Mouse (Mus musculus) intestine, embryonic 14.5 days (tissue): ENCODE data around the gene Ubqln5. TPM values are rescaled to one million over a fixed set of nuclear protein-coding genes. Genes with fewer than 3 reads are reported as not detected.

Source experiments
- ATAC-seq: fragments of 200-750 bp; cut with Nextera tagmentation; replicated peaks from 2 replicates; pipeline ENCODE4 v1.8.0; 2017; ENCODE audit warnings: low read depth, moderate number of reproducible peaks, moderate TSS enrichment, moderate library complexity; ENCODE audit not compliant: low FRiP score, low TSS enrichment
- DNase-seq: peaks from one replicate; pipeline ENCODE4 v3.0.0-alpha.2; 2018; ENCODE audit warnings: low spot score
- H3K27ac ChIP-seq: fragments of 300-500 bp; sonication (generic); 2 replicates; pipeline ENCODE4 v1.5.1; 2014; ENCODE audit warnings: low read depth, mild to moderate bottlenecking, control low read depth
- H3K27me3 ChIP-seq: fragments of 300-500 bp; sonication (generic); replicated peaks from 2 replicates; pipeline ENCODE4 v1.6.1; 2014; ENCODE audit warnings: low read length, control low read depth; ENCODE audit not compliant: control insufficient read depth, insufficient read depth
- H3K36me3 ChIP-seq: fragments of 300-500 bp; sonication (generic); 2 replicates; pipeline ENCODE4 v1.6.1; 2014; ENCODE audit warnings: low read length, control low read depth; ENCODE audit not compliant: control insufficient read depth, insufficient read depth
- H3K4me1 ChIP-seq: fragments of 300-500 bp; sonication (generic); replicated peaks from 2 replicates; pipeline ENCODE4 v1.6.1; 2014; ENCODE audit warnings: low read length, control low read depth, mixed read lengths; ENCODE audit not compliant: control insufficient read depth, insufficient read depth
- H3K4me2 ChIP-seq: fragments of 300-500 bp; sonication (generic); 2 replicates; pipeline ENCODE4 v1.6.1; 2014; ENCODE audit warnings: low read length
- H3K4me3 ChIP-seq: fragments of 300-500 bp; sonication (generic); 2 replicates; pipeline ENCODE4 v1.5.1; 2014; ENCODE audit warnings: low read depth, low read length, control low read depth, mixed read lengths
- H3K9ac ChIP-seq: fragments of 300-500 bp; sonication (generic); 2 replicates; pipeline ENCODE4 v1.6.1; 2014; ENCODE audit warnings: mild to moderate bottlenecking, low read length
- H3K9me3 ChIP-seq: fragments of 300-500 bp; sonication (generic); 2 replicates; pipeline ENCODE4 v1.6.1; 2016; ENCODE audit warnings: low read length, control low read depth; ENCODE audit not compliant: control insufficient read depth
- WGBS: fragments of 180-500 bp; shearing (Covaris S2); extraction: QIAGEN DNeasy Blood & Tissue Kit; methylation state at CpG from one replicate; pipeline ENCODE4 v1.1.7; 2014; 5-methylcytosine and 5-hydroxymethylcytosine counted together
- polyA plus RNA-seq: library from polyadenylated mRNA; unstranded; fragments of >200 nt; fragmentation: Nextera tagmentation; extraction: Ambion mirVana; gene quantifications from 2 replicates; pipeline ENCODE4 v1.2.1, GENCODE M21; 2014

Ubqln5 gene
- polyA plus RNA-seq = not detected in 2 replicates

- Histone ChIP-seq H3K4me1 (no peaks in the 10 kb centered on the region), H3K9me3 (no peaks in the 10 kb centered on the region), H3K27me3 (no peaks in the 10 kb centered on the region), H3K4me2 (no peak within 1 kb of the TSS), H3K9ac (no peak within 1 kb of the TSS), H3K36me3 (no peaks in the 10 kb centered on the region), H3K27ac (no peak within 1 kb of the TSS), H3K4me3 (no peak within 1 kb of the TSS)
- DNase-seq = no peak
- 91% methylated on average over 5 of the region's 5 CpGs for WGBS
- ATAC-seq = no peak
These were observed at the start of gene Ubqln5 for GRCm38 (mm10) chr7:104129726-104130125. Ubqln5 (minus strand) TSS chr7:104129826.

GRCm38 (mm10) chr7:104179074-104179473, 49.4 kb upstream of the Ubqln5 start:
- Histone ChIP-seq H3K4me1 (no peaks in the 10 kb centered on the region), H3K36me3 (no peaks in the 10 kb centered on the region), H3K27ac (no peak overlapping the region), H3K4me2 (no peak overlapping the region), H3K9ac (no peak overlapping the region), H3K27me3 (no peaks in the 10 kb centered on the region), H3K4me3 (no peak overlapping the region), H3K9me3 (no peaks in the 10 kb centered on the region)
- ATAC-seq = no peak
- no peak for DNase-seq
- WGBS = 84% methylated on average over 1 of the region's 1 CpGs

- Histone ChIP-seq H3K4me3 (no peak overlapping the region), H3K4me1 (no peaks in the 10 kb centered on the region), H3K9me3 (no peaks in the 10 kb centered on the region), H3K36me3 (no peaks in the 10 kb centered on the region), H3K27ac (no peak overlapping the region), H3K4me2 (no peak overlapping the region), H3K9ac (no peak overlapping the region), H3K27me3 (no peaks in the 10 kb centered on the region)
- DNase-seq = no peak
- no peak for ATAC-seq
- WGBS = 72% methylated on average over 5 of the region's 5 CpGs
These were observed 48.9 kb upstream of the Ubqln5 start for GRCm38 (mm10) chr7:104178422-104179054.

GRCm38 (mm10) chr7:104175085-104175484, 45.5 kb upstream of the Ubqln5 start:
- Histone ChIP-seq H3K4me3 (no peak overlapping the region), H3K9me3 (no peaks in the 10 kb centered on the region), H3K9ac (no peak overlapping the region), H3K36me3 (no peaks in the 10 kb centered on the region), H3K4me2 (no peak overlapping the region), H3K27me3 (no peaks in the 10 kb centered on the region), H3K27ac (no peak overlapping the region), H3K4me1 (no peaks in the 10 kb centered on the region)
- DNase-seq (no peak), ATAC-seq (no peak)
- 71% methylated on average over 1 of the region's 1 CpGs for WGBS

GRCm38 (mm10) chr7:104169634-104170204, 40.1 kb upstream of the Ubqln5 start:
- no peak for ATAC-seq
- Histone ChIP-seq H3K27ac (no peak overlapping the region), H3K9ac (no peak overlapping the region), H3K9me3 (no peaks in the 10 kb centered on the region), H3K4me1 (no peaks in the 10 kb centered on the region), H3K4me2 (no peak overlapping the region), H3K4me3 (no peak overlapping the region), H3K27me3 (no peaks in the 10 kb centered on the region), H3K36me3 (no peaks in the 10 kb centered on the region)
- DNase-seq = no peak
- WGBS = 73% methylated on average over 6 of the region's 6 CpGs

GRCm38 (mm10) chr7:104167105-104167504, 37.5 kb upstream of the Ubqln5 start:
- no peak overlapping the region for H3K4me3 ChIP-seq
- WGBS = 78% methylated on average over 6 of the region's 6 CpGs
- H3K9ac ChIP-seq = no peak overlapping the region
- H3K9me3 ChIP-seq = no peaks in the 10 kb centered on the region
- H3K4me2 ChIP-seq = no peak overlapping the region
- no peak overlapping the region for H3K27ac ChIP-seq
- H3K4me1 ChIP-seq = no peaks in the 10 kb centered on the region
- ATAC-seq (no peak), DNase-seq (no peak)
- no peaks in the 10 kb centered on the region for H3K36me3 ChIP-seq
- no peaks in the 10 kb centered on the region for H3K27me3 ChIP-seq

GRCm38 (mm10) chr7:104150456-104150855, 20.8 kb upstream of the Ubqln5 start, which contains the start of gene Ubqlnl:
Ubqlnl (minus strand) TSS chr7:104150556.
- no peak for DNase-seq
- no peak for ATAC-seq
- no peaks in the 10 kb centered on the region for H3K9me3 ChIP-seq
- H3K27ac ChIP-seq = no peak within 1 kb of the TSS
- H3K36me3 ChIP-seq = no peaks in the 10 kb centered on the region
- H3K4me1 ChIP-seq = no peaks in the 10 kb centered on the region
- H3K4me2 ChIP-seq = no peak within 1 kb of the TSS
- no peak within 1 kb of the TSS for H3K4me3 ChIP-seq
- 93% methylated on average over 2 of the region's 2 CpGs for WGBS
- no peaks in the 10 kb centered on the region for H3K27me3 ChIP-seq
- H3K9ac ChIP-seq = no peak within 1 kb of the TSS

- 75% methylated on average over 3 of the region's 3 CpGs for WGBS
- Histone ChIP-seq H3K36me3 (no peaks in the 10 kb centered on the region), H3K27me3 (no peaks in the 10 kb centered on the region), H3K9ac (no peak within 1 kb of the TSS), H3K4me1 (no peaks in the 10 kb centered on the region), H3K4me3 (no peak within 1 kb of the TSS), H3K27ac (no peak within 1 kb of the TSS), H3K4me2 (no peak within 1 kb of the TSS), H3K9me3 (no peaks in the 10 kb centered on the region)
- ATAC-seq (no peak), DNase-seq (no peak)
These were observed 13.6 kb upstream of the Ubqln5 start, which contains the start of gene Ubqln3 for GRCm38 (mm10) chr7:104143179-104143578. Ubqln3 (minus strand) TSS chr7:104143279.

- no peak for ATAC-seq
- Histone ChIP-seq H3K4me1 (no peaks in the 10 kb centered on the region), H3K36me3 (no peaks in the 10 kb centered on the region)
These were observed 7.7 kb upstream of the Ubqln5 start, which contains the start of gene Olfr643 for GRCm38 (mm10) chr7:104137305-104137704. Olfr643 (minus strand) TSS chr7:104137405.

More at GRCm38 (mm10) chr7:104137305-104137704, 7.7 kb upstream of the Ubqln5 start, which contains the start of gene Olfr643:
- no peaks in the 10 kb centered on the region for H3K27me3 ChIP-seq
- no peaks in the 10 kb centered on the region for H3K9me3 ChIP-seq
- H3K27ac ChIP-seq = no peak within 1 kb of the TSS
- no peak within 1 kb of the TSS for H3K4me2 ChIP-seq
- no peak within 1 kb of the TSS for H3K9ac ChIP-seq
- no peak within 1 kb of the TSS for H3K4me3 ChIP-seq
- DNase-seq = no peak
- 76% methylated on average over 5 of the region's 5 CpGs for WGBS
